Mouse (Mus musculus): ENCODE results near the gene Olfr459. TPM values are rescaled to one million over a fixed set of nuclear protein-coding genes. Genes with fewer than 3 reads are reported as not detected.

Gene Olfr459
- polyA plus RNA-seq, 1 experiment: not detected

- Histone ChIP-seq H3K27ac (ENCODE audit: insufficient read depth, low read depth, low read length) (no peak overlapping the region), H3K27me3 (ENCODE audit: control insufficient read depth, insufficient read depth, low read length) (no peaks in the 10 kb centered on the region), H3K36me3 (ENCODE audit: control insufficient read depth, insufficient read depth, low read length) (no peaks in the 10 kb centered on the region), H3K4me3 (ENCODE audit: low read depth, low read length) (no peak overlapping the region), H3K4me1 (ENCODE audit: control insufficient read depth, insufficient read depth, insufficient read length, low read length) (no peaks in the 10 kb centered on the region)
- no peak for TF ChIP-seq POLR2A (IDR thresholded peaks at IDR 0.05; ENCODE audit: low read depth, low read length)
- no peak for TF ChIP-seq CTCF (IDR thresholded peaks at IDR 0.05; ENCODE audit: extremely low read depth, insufficient read length, insufficient replicate concordance, low read depth, low read length)
- 0% methylated on average over 1 of the region's 1 CpGs for WGBS
Observed at GRCm38 (mm10) chr6:41761702-41762369, 13.1 kb downstream of the Olfr459 start.

- Histone ChIP-seq H3K27me3 (ENCODE audit: control insufficient read depth, insufficient read depth, low read length) (no peaks in the 10 kb centered on the region), H3K36me3 (ENCODE audit: control insufficient read depth, insufficient read depth, low read length) (no peaks in the 10 kb centered on the region), H3K27ac (ENCODE audit: insufficient read depth, low read depth, low read length) (no peak overlapping the region), H3K4me3 (ENCODE audit: low read depth, low read length) (no peak overlapping the region), H3K4me1 (ENCODE audit: control insufficient read depth, insufficient read depth, insufficient read length, low read length) (no peaks in the 10 kb centered on the region)
- TF ChIP-seq POLR2A (IDR thresholded peaks at IDR 0.05; ENCODE audit: low read depth, low read length) (no peak), CTCF (IDR thresholded peaks at IDR 0.05; ENCODE audit: extremely low read depth, insufficient read length, insufficient replicate concordance, low read depth, low read length) (no peak)
- WGBS: 79% methylated on average over 2 of the region's 2 CpGs
Observed at GRCm38 (mm10) chr6:41759618-41760017, 15.4 kb downstream of the Olfr459 start.

GRCm38 (mm10) chr6:41758421-41758820 lies 16.6 kb downstream of the Olfr459 start:
- no peaks in the 10 kb centered on the region for H3K4me1 ChIP-seq (ENCODE audit: control insufficient read depth, insufficient read depth, insufficient read length, low read length)
- no peak overlapping the region for H3K4me3 ChIP-seq (ENCODE audit: low read depth, low read length)
- H3K27me3 ChIP-seq (ENCODE audit: control insufficient read depth, insufficient read depth, low read length): no peaks in the 10 kb centered on the region
- WGBS: 73% methylated on average over 1 of the region's 1 CpGs
- no peak overlapping the region for H3K27ac ChIP-seq (ENCODE audit: insufficient read depth, low read depth, low read length)
- TF ChIP-seq CTCF (IDR thresholded peaks at IDR 0.05; ENCODE audit: extremely low read depth, insufficient read length, insufficient replicate concordance, low read depth, low read length): no peak
- TF ChIP-seq POLR2A (IDR thresholded peaks at IDR 0.05; ENCODE audit: low read depth, low read length): no peak
- no peaks in the 10 kb centered on the region for H3K36me3 ChIP-seq (ENCODE audit: control insufficient read depth, insufficient read depth, low read length)

GRCm38 (mm10) chr6:41757199-41757598 lies 17.8 kb downstream of the Olfr459 start:
- Histone ChIP-seq H3K36me3 (ENCODE audit: control insufficient read depth, insufficient read depth, low read length) (no peaks in the 10 kb centered on the region), H3K4me3 (ENCODE audit: low read depth, low read length) (no peak overlapping the region), H3K27me3 (ENCODE audit: control insufficient read depth, insufficient read depth, low read length) (no peaks in the 10 kb centered on the region), H3K27ac (ENCODE audit: insufficient read depth, low read depth, low read length) (no peak overlapping the region), H3K4me1 (ENCODE audit: control insufficient read depth, insufficient read depth, insufficient read length, low read length) (no peaks in the 10 kb centered on the region)
- WGBS: 48% methylated on average over 3 of the region's 3 CpGs
- no peak for TF ChIP-seq POLR2A (IDR thresholded peaks at IDR 0.05; ENCODE audit: low read depth, low read length)
- no peak for TF ChIP-seq CTCF (IDR thresholded peaks at IDR 0.05; ENCODE audit: extremely low read depth, insufficient read length, insufficient replicate concordance, low read depth, low read length)

- Histone ChIP-seq H3K27me3 (ENCODE audit: control insufficient read depth, insufficient read depth, low read length) (no peaks in the 10 kb centered on the region), H3K4me3 (ENCODE audit: low read depth, low read length) (no peak overlapping the region), H3K27ac (ENCODE audit: insufficient read depth, low read depth, low read length) (no peak overlapping the region), H3K4me1 (ENCODE audit: control insufficient read depth, insufficient read depth, insufficient read length, low read length) (no peaks in the 10 kb centered on the region), H3K36me3 (ENCODE audit: control insufficient read depth, insufficient read depth, low read length) (no peaks in the 10 kb centered on the region)
- 66% methylated on average over 6 of the region's 6 CpGs for WGBS
- TF ChIP-seq POLR2A (IDR thresholded peaks at IDR 0.05; ENCODE audit: low read depth, low read length): no peak
- no peak for TF ChIP-seq CTCF (IDR thresholded peaks at IDR 0.05; ENCODE audit: extremely low read depth, insufficient read length, insufficient replicate concordance, low read depth, low read length)
Observed at GRCm38 (mm10) chr6:41754626-41755025, 20.4 kb downstream of the Olfr459 start.

GRCm38 (mm10) chr6:41744664-41745392 lies 30.1 kb downstream of the Olfr459 start:
- Histone ChIP-seq H3K36me3 (ENCODE audit: control insufficient read depth, insufficient read depth, low read length) (no peaks in the 10 kb centered on the region), H3K4me1 (ENCODE audit: control insufficient read depth, insufficient read depth, insufficient read length, low read length) (no peaks in the 10 kb centered on the region), H3K4me3 (ENCODE audit: low read depth, low read length) (no peak overlapping the region), H3K27ac (ENCODE audit: insufficient read depth, low read depth, low read length) (no peak overlapping the region), H3K27me3 (ENCODE audit: control insufficient read depth, insufficient read depth, low read length) (no peaks in the 10 kb centered on the region)
- TF ChIP-seq CTCF (IDR thresholded peaks at IDR 0.05; ENCODE audit: extremely low read depth, insufficient read length, insufficient replicate concordance, low read depth, low read length) (no peak), POLR2A (IDR thresholded peaks at IDR 0.05; ENCODE audit: low read depth, low read length) (no peak)
- 21% methylated on average over 5 of the region's 5 CpGs for WGBS

- no peak for TF ChIP-seq POLR2A (IDR thresholded peaks at IDR 0.05; ENCODE audit: low read depth, low read length)
- TF ChIP-seq CTCF (IDR thresholded peaks at IDR 0.05; ENCODE audit: extremely low read depth, insufficient read length, insufficient replicate concordance, low read depth, low read length): no peak
- Histone ChIP-seq H3K4me3 (ENCODE audit: low read depth, low read length) (no peak overlapping the region), H3K4me1 (ENCODE audit: control insufficient read depth, insufficient read depth, insufficient read length, low read length) (no peaks in the 10 kb centered on the region), H3K27ac (ENCODE audit: insufficient read depth, low read depth, low read length) (no peak overlapping the region), H3K27me3 (ENCODE audit: control insufficient read depth, insufficient read depth, low read length) (no peaks in the 10 kb centered on the region), H3K36me3 (ENCODE audit: control insufficient read depth, insufficient read depth, low read length) (no peaks in the 10 kb centered on the region)
Observed at GRCm38 (mm10) chr6:41741101-41741500, 33.9 kb downstream of the Olfr459 start.

All from small intestine, adult 2 months (tissue).